Mouse (Mus musculus): ENCODE measurements at regions not wholly inside any gene's neighbourhood (a gene's known extent, or its start where the extent isn't known, plus 50 kb on each side); places are given as distances from the start of the nearest gene placed in this dataset.
A peak's percentile ranks its signal among the peaks of the same experiment; 100 is the strongest.
"Not testable (repeated sequence)": the region's sequence is repeated elsewhere in the genome, so short reads cannot be mapped to it uniquely, and the experiment has no call there.

DNA sequence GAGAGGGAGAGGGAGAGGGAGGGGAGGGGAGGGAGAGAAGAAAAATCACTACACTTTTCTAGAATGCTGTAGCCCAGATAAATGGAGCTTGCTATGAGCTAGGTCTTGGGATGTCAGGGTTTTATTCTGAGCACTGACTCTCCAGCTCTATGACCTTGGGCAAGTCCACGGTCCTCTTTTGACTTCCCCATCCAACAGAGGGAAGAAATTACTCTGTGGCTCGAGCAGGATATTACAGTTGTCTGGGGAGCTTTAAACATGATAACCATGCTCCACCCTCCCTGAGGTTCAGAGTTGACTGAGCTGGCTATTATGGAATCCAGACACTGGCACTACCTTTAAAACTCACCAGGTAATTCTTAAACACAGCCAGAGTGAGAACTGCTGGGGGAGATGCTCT lies 112.6 kb upstream of the Klf4 start:
- intact Hi-C loops (cut with DNase I), result no loop called here
- DNase-seq (ENCODE audit: low spot score in 2 of 2), result no peak

GRCm38 (mm10) chr4:55634946-55635511 lies 102.8 kb upstream of the Klf4 start:
- intact Hi-C loops (cut with DNase I), result no loop called here
- DNase-seq (ENCODE audit: low spot score in 2 of 2), result no peak

DNA sequence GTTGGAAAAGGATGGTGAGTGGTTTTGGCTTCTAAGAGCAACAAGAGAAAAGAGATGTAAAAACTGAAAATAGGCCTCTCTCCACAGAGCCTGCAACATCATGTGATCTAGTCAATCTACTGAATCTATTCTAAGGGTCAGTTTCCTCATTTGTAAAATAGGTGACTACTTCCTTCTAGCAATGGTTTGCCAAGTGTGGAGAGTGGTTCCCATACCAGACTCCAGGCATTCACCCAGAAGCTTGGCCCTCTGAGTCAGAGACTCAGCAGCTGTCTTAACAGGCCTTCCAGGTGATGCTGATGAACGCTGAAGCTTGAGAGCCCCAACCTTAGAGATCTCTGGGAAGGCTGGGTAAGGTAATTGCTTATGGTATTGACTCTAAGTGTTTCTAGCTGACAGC lies 98.9 kb upstream of the Klf4 start:
- DNase-seq (ENCODE audit: low spot score in 2 of 2), result no peak

GRCm38 (mm10) chr4:55630215-55630614 lies 97.9 kb upstream of the Klf4 start:
- intact Hi-C loops (cut with DNase I), result not testable (repeated sequence)

More for the DNA sequence above, 98.9 kb upstream of the Klf4 start:
- intact Hi-C loops (cut with DNase I), result no loop called here

DNA sequence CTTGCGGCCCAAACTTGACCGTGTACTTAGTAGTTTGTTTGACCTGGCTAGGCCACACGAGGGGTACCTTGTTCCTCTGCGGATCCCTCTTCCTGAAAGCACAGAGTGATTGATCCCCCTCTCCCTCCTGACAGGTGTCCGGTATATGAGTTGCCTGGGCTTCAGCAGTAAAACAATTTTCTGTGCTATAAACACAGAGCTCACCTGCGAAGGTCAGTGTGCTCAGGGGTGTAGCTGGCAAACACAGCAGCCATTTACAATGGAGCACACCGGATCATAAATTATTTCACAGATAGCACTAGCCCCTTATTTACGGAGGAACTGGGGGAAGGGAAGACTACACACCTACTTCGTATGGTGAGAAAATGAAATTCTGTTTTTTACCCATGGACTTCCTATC lies 92.5 kb upstream of the Klf4 start:
- intact Hi-C loops (cut with DNase I), result no loop called here
- DNase-seq (ENCODE audit: low spot score in 2 of 2), result no peak

More at GRCm38 (mm10) chr4:55630215-55630614, 97.9 kb upstream of the Klf4 start:
- DNase-seq (ENCODE audit: low spot score in 2 of 2), result not testable (repeated sequence)

- intact Hi-C loops (cut with DNase I), result no loop called here
- peak in 1 of 2 experiments; percentile 13 for DNase-seq (ENCODE audit: low spot score in 2 of 2)
These were observed 91.0 kb upstream of the Klf4 start for GRCm38 (mm10) chr4:55623151-55623760.

GRCm38 (mm10) chr4:55622651-55623050 lies 90.4 kb upstream of the Klf4 start:
- intact Hi-C loops (cut with DNase I), result no loop called here
- no peak for DNase-seq (ENCODE audit: low spot score in 2 of 2)

- intact Hi-C loops (cut with DNase I), result no loop called here
- no peak for DNase-seq (ENCODE audit: low spot score in 2 of 2)
These were observed 87.6 kb upstream of the Klf4 start for GRCm38 (mm10) chr4:55619891-55620290.

GRCm38 (mm10) chr4:55615808-55616207 lies 83.5 kb upstream of the Klf4 start:
- peak; percentile 10 to 52 for DNase-seq (ENCODE audit: low spot score in 2 of 2)
- intact Hi-C loops (cut with DNase I), result no loop called here

GRCm38 (mm10) chr4:55613523-55613922 lies 81.3 kb upstream of the Klf4 start:
- DNase-seq (ENCODE audit: low spot score in 2 of 2), result no peak
- intact Hi-C loops (cut with DNase I), result no loop called here

GRCm38 (mm10) chr4:55610998-55611397 lies 78.7 kb upstream of the Klf4 start:
- intact Hi-C loops (cut with DNase I), result no loop called here
- no peak for DNase-seq (ENCODE audit: low spot score in 2 of 2)

DNA sequence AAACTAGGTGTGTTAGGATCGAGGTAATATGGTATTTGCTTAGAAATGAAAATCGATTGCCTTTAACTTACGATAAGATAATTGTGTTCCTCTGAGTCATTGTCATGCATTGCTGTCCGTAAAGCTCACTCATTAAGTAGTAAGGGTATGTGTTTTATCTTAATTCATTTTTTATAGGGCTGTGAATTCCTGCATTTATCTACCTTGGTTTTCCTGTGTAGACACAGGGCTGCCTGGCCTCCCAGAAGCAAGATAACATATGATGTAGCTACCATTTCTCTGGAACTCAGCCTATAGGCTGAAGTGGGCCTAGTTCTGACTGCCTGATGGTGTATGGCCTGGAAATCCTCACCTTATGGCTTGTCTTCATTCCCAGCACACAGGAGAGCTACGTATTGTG lies 76.9 kb upstream of the Klf4 start:
- no peak for DNase-seq (ENCODE audit: low spot score in 2 of 2)
- intact Hi-C loops (cut with DNase I), result no loop called here

DNA sequence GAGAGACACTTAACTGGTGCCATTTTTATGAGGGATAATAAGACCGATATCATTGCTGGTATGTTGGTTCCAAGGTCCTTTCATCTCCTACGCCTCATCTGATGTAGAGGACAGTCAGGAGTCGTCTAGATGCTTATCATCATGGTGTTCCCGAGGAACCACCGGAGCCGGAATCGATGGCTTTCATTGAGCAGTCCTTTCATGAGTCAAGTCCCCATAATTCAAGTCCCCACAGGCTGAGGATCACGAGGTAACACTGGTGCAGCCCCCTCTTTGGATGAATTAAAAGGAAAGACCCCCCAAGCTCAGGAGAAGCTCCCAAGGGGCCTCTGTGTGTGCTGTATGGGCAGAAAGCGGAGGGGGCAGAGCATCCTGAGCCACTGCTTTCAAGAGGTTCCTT lies 73.3 kb upstream of the Klf4 start:
- no peak for DNase-seq (ENCODE audit: low spot score in 2 of 2)
- intact Hi-C loops (cut with DNase I), result no loop called here

DNA sequence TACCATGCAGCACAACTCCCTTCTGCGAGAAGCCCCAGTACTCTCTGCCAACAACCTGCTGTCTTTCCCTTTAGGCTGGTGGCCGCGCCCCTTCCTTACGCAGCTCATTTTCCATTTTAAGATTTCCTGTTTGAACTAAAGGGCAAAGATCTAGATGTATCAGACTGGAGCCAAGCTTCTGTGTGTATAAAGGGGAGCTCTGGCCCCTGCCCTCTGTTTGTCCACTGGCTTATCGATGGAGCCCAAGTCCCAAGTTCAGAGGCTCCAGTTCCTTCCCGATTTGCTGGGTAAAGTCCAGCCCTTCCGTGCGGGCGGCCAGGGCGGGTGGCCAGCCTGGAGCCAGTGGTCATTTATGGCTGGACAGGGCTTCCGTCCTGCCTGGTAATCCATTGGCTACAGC lies 72.6 kb upstream of the Klf4 start:
- intact Hi-C loops (cut with DNase I), result no loop called here
- no peak for DNase-seq (ENCODE audit: low spot score in 2 of 2)

DNA sequence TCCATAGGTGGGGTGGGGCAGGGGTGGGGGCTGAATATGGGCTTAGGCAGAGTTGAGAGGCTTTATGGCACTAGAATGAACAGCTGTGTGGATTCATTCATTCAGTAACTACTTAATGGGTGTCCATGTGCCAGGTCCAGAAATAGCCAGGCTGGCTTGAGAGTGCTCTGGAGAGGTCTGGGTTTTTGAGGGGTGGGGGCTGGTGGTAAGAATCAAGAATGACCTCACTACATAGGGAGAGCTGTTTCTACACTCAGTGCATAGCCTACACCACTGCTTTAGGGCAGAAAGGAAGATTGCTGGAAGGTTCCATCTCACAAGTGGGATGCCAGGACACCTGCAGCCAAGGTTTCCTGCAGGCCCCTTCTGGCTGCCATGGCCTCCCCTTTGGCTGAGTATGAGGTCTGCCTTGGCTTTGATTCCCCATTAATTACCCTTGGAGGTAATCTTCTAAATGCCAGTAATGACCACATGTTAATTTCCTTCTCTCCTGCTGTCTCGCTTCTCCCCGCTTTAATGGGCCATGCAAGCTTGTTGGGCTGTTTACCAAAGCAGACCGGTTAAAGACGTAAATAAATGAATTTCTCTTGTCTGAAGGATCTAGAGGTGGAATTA lies 71.7 kb upstream of the Klf4 start:
- DNase-seq (ENCODE audit: low spot score in 2 of 2), result no peak
- intact Hi-C loops (cut with DNase I), result no loop called here

DNA sequence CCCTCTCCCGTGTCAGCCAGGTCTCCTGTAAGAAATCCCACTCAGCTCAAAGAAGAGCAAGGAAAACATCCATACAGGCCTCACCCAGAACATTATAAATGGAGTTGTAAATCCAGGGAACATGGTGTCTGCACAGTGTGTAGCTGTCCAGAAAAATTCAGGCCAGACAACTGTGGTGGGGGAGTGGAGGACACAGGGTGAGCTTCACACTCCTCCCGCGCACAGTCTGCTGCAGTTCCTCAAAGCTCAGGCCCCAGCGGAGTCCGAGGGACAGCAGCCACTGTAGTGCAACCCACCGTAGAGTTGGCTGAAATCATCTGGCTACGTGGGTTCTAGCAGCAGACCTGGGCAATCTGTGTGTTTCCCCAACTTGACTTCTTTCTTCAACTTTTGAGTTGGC lies 62.9 kb upstream of the Klf4 start:
- peak; percentile 18 to 42 for DNase-seq (ENCODE audit: low spot score in 2 of 2)
- intact Hi-C loops (cut with DNase I), result no loop called here

DNA sequence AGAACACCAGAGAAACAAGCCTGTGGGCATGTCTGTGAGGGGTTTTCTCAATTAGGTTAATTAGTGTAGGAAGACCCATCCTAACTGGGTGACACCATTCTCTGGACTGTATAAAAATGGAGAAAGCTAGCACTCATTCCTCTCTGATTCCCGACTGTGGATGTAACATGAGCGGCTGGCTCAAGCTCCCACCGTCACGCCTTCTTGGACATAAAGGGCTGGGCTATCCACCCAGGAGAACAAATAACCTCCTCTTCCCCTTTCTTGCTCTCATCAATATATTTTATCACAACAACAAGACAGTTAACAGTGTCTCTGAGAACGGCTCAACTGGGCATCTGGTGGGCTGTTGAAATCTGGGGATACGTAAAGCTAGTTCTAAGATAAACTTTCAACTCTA lies 62.4 kb upstream of the Klf4 start:
- no peak for DNase-seq (ENCODE audit: low spot score in 2 of 2)
- intact Hi-C loops (cut with DNase I), result no loop called here

- no peak for DNase-seq (ENCODE audit: low spot score in 2 of 2)
- intact Hi-C loops (cut with DNase I), result no loop called here
These were observed 60.9 kb upstream of the Klf4 start for GRCm38 (mm10) chr4:55593132-55593531.

GRCm38 (mm10) chr4:55586212-55586611 lies 53.9 kb upstream of the Klf4 start:
- DNase-seq (ENCODE audit: low spot score in 2 of 2), result no peak
- intact Hi-C loops (cut with DNase I), result no loop called here

DNA sequence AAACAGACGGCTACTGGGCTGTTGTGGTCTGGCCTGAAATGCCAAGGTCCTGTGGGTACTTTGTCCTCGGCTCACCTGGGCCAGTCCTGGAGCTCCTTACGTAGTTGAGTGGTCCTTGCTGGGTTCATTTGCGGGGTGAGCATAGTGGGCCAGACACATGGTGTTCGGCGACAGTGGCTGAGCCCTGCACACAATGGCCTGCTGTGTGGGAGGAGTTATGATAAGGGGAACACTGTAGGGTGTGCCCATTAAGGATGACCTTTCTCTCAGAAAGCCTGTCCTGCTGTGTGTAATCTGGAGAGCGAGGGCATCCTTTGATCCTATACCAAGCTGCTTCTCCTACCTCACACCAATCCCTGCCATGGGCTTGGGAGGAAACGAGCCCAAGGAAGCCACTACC lies 51.3 kb upstream of the Klf4 start:
- no peak for DNase-seq (ENCODE audit: low spot score in 2 of 2)
- intact Hi-C loops (cut with DNase I), result no loop called here

All from left cerebral cortex, postnatal 14 days (tissue).